Mouse (Mus musculus) CD4-positive naive resting alpha-beta T cell, adult 57 days (primary cell): Measurements from ENCODE around the gene Col5a1. TPM values are rescaled to one million over a fixed set of nuclear protein-coding genes. Genes with fewer than 3 reads are reported as not detected.

Experiments
- total RNA-seq: library from RNA; stranded (reverse); gene quantifications from one replicate; pipeline ENCODE4 v1.2.4, GENCODE M21; 2023

Gene Col5a1
- total RNA-seq, result 0.44 TPM

DNA sequence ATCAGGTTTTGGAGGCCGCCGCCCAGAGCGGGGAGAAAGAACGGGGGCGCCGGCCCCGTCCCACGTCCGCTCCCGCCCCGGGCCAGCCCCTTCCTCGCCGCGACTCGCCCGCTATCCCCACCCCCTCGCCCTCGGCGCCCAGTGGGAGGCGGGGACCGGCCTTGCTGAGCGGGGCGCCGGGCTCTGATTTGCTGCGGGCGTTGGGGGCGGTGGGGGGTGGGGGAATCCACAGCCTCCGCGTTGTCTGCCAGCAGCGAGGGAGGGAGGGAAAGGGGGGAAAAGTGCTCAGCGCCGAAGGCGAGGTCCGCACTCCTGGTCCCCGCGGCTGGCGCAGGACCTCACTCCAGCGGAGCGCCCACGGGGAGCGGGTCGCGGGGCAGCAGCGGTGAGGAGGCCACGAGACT, at the start of gene Col5a1:
Col5a1 (plus strand) TSS at position 278 of the 404 bp plus-strand sequence.

DNA sequence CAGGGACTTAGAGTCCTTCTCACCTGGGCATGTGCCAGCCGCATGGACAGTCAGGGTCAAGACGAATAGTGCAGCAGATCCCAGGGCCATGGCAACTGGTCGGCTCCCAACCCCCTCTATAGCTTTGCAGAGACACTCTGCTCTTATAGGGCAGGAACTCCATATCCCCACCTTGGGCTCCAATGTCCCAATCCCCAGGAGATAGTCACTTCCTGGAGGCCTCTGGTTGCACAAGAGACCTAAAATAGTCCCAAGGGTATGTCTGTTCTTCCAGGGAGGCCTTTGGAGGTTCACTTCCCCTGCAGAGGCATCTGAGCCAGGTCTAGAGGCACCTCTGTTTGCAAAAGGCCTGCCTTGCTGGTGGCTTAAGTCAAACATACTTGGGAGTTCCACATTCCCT, 198.5 kb downstream of the Col5a1 start, which contains the start of gene Fcnb:
Fcnb (minus strand) TSS at position 118 of the 400 bp plus-strand sequence.

Other genes starting within 250 kb of the Col5a1 start
- gene Rxra, start 210.0 kb upstream of the Col5a1 start, total RNA-seq, result 11.0 TPM
- not detected for gene Fcnb, start 198.5 kb downstream of the Col5a1 start, total RNA-seq